Mouse (Mus musculus) embryo, embryonic 11.5 days (tissue): ENCODE measurements around the gene Daam1.

ENCODE experiments used
- DNase-seq: peaks from one replicate; pipeline ENCODE4 v3.0.0-alpha.2; 2012; ENCODE audit warnings: low read depth, low spot score

The Daam1 gene

DNA sequence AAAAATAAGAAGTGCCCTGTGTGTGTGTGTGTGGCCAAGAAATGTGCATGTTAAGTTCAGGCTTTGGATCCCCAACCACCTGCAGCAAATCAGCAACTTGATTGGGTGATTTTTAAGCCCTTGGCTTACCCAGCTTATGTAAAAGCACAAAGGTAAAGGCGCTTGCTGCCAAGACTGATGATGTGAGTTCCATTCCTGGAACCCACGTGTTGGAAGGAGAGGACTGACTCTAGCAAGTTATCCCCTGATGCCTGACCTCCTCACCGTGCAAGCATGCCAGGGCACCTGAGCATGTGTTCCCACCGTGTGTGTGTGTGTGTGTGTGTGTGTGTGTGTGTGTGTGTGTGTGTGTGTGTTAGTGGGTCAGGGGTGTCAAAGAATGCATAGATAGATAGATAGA is 166.5 kb downstream of the Daam1 start:
- DNase-seq: no peak

DNA sequence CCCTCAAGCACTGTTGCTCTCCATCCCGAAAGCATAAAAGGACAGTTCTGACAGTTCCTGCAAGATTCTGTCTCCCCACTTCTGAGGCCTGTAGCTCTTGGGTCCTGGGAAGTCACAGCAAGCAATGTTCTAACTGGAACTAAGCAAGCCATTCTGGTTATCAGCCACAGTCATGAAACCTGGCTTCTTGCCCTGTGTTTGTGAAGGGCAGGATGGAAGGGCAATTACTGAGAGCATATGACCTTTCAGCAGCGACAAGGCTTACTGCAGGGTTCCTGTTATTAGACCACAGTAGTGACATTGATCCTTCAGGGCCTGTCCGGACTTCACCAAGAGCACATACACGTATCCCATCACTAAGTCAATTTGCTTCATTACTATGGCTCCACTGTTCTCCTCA is 167.8 kb downstream of the Daam1 start:
- no peak for DNase-seq

DNA sequence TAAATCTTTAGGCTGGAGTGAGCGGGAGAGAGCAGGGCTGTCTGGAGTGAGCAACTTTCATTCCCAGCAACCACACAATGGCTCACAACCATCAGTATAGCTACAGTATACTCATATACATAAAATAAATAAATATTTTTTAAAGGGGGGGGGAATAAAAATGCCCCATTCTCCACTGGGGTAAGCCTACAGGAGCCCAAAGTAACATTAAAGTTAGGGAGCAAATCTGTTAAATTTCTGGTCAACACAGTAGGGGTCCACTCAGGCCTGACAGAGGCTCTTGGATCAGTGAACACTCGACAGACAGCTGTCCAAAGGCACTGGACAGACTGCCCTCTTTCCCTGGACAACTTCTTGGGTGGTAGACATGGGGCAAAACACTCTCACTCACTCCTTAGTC is 168.8 kb downstream of the Daam1 start:
- DNase-seq: no peak

DNA sequence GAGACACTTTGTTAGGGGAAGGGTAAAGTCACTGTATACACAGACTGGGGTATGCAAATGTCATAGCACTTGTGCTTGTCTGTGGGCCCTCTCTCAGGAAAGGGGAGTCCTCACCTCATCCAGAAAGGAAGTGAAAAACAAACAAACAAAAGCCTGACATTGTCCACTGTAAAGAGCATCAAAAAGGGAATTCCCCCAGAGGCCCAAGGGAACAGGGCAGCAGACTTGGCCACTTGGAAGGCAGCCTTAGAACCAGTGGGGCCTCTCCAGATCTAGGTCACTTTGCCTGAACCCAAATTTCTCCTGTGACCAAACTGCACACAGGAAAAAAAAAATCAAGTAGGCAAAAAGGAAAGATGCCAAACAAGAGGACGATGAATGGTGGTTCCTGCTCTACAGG is 170.9 kb downstream of the Daam1 start:
- DNase-seq: no peak

DNA sequence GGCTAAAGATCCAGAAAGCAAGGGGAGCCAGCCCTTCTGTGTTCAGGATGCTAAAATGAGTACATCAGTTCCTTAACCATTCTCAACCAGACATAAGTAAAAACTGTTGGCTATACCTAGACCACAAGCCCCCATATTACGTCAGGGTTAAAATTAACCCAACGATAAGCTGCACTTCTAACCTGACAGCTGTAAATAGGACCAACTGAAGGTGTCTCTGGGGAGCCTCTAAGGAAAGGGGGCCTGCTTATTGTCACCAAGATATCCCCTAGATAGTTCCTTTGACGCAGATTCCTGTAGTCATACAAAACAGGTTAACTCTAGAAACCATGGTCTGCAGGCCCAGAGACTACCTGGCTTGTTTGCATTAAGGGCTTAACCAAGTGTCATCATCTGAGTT is 174.4 kb downstream of the Daam1 start:
- no peak for DNase-seq

DNA sequence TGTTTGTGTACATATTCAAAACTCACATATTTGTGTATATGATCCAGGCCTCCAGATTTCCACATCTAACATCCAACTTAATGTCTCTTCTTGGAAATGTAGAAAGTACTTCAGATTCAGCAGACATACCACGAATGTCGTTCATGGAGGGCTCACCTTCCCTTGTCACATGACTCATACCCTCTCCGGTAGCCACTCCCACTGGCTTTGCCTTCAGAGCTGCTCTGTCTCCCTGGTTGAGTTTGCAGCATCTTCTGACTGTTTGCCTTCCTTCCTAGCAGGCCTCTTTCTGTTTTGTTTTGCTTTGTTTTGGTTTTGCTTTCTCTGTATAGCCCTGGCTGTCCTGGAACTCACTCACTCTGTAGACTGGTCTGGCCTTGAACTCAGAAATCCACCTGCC is 176.8 kb downstream of the Daam1 start:
- DNase-seq: no peak

DNA sequence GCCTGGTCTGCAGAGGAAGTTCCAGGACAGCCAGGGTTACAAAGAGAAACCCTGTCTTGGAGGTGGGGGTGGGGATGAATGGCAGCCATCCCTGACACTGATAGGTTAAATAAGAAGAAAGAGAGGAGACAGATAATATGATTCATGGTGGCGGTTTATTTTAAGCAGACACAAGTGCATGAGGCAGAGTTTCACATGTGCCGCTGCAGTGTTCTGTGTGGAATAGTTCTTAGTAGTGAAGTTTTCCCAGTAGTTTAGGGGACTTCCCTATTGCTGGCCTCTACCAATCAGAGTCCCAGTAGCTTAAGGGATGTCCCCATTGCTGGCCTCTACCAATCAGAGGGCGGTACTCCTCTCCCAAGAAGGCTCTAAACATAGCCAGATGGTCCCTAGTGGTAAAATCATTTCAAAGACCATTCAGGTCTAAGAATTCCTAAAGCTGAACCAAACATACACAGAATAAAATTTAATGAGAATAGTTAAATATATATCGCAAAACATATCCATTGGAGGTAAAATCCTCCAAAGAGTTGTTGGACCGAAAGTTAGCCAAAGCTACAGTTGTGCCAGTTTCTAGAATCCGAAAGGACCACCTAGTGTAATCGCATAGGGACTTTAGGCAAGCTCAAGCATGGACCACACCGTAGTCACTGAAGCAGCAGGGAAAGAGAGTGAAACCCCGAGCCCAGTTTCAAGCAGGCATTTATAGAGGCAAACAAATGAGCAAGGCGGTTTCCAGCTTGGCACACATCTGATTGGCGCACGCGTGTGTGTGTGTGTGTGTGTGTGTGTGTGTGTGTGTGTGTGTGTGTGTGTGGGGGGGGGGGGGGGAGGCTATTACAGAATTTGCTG is 178.4 kb downstream of the Daam1 start:
- no peak for DNase-seq

DNA sequence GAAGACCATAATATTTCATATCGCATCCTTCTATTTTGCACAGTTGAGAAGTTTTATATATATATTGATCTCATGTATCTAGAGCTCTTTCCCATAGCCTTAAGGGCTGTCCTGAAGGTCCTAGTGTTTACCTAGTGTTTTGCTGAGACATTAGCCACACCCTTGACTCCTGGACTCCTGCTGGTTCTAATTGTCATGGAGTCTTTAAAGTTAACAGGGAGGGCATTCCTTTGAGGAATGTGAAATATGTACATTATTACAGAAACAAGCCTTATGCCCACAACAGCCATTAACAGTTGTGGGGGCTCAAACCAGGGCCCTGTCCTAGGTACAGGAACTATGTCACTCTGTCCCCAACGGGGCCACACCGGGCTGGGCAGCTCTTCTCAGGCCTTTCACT is 180.5 kb downstream of the Daam1 start:
- DNase-seq: no peak

DNA sequence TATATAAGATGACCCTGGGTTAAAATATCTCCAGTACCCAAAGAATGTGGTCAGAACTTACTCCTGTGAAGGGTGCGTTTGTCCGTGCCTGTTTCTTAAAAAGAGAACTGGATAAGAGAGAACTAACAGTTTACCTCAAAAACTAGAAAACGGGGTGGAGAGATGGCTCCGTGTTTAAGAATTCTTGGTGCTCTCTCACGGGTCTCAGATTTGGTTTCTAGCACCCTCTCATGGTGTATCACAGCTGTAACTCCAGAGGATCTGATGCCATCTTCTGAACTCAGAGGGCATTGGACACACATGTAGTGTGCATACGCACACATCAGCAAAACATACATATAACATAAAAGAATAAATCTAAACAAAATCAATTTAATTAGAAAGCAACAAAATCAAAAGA is 181.2 kb downstream of the Daam1 start:
- DNase-seq: no peak

DNA sequence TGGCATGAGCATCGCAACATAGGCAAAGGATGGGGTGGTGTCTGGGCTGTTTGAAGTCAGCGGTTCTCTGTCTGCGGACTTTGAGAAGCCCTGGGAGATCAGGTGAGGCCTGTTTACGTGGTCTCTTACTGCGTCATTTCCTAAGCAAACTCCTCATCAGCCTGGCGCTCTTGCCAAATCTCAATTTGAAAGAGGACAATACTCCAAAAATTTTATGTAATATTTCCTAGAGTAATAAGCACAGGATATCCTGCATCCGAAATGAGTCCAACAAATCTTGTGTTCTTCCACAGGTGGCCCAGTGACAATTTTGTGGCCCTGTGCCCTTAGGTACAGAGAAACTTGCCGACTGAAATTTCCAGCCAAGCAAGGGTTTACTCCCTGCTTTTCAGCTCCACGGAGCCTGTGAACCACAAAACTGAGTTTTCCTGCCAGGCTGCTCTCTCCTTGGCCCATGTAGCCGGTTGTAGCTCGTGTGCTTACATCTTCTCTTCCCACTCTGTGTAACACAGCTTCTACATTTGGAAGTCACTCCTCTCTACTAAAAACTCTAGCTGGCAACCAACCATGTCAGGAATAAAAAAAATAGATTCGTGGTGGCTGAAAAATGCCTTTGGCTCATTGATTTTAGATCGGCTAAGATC is 183.0 kb downstream of the Daam1 start:
- DNase-seq: no peak

DNA sequence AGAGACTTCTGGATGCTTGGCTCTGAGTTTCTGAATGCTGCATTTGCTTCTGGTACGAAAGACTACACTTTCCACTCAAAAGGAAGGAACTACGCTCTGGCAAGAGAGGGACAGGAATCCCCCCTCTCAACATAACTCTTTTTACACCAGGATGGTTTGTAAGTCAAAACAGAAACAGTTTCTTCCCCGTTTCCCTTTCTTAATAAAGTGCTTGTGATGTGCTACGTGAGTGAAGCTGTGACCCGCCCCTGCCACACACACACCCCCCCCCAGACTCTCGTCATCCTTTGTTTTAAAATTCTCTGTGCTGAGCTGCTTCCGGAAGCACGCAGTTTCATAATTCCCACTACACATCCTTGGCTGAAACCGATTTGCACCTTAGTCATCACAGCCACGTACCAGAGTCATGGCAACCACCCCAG is 183.5 kb downstream of the Daam1 start:
- no peak for DNase-seq

DNA sequence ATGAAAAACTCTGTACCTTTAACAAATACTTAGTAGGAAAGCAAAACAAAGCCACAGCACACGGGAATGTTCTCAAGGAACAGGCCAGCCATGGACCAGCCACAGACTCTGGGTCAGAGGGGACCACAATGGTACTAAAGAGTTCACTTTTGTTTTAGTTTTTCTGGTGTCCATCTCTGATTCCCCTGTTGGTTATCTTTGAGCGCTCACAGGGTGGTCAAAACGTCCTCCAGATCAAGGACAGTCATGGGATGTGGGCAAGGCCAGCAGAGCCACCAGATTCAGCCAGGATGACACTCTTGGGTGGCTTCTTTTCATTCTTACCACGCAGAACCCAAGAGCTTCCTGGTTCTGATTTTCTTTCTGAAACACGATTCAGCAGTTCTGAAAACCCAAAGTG is 184.4 kb downstream of the Daam1 start:
- no peak for DNase-seq

DNA sequence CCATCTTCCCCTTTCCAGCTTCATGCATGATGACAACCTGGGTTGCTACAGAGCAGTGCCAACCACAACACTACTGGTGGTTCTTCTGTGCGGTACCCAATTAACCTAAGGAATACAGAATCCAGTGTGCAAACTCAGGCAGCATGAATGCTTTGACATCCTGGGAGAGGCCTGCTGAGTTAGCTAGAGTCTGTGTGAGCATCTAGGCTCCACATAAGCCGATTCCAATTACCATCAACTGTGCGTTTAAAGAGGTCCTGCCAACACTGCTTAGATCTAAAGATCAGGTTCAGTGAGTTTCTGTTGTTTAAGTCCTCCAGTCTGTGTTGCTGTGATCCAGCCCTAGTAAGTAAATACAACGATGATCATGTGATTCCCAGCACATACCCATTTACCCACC is 189.4 kb downstream of the Daam1 start:
- DNase-seq: no peak

DNA sequence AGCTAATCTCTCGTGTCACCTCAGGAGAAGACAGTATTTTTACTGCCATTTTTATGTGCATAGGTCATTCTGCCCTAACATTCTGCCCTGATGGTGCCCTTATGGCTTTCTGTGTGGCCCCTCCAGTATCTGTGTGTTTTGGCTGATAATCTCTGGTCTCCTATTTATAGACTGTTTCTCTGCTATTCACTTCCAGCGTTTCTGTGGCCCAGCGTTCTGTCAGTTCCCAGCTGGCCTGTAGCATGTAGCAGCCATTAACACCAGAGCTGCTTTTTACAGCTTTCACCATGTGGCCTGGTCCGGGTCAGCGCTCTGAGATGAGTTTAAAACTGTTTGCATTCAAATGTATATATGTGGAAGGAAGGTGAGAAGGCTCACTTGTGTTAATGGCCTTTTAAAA is 190.7 kb downstream of the Daam1 start:
- DNase-seq: no peak

DNA sequence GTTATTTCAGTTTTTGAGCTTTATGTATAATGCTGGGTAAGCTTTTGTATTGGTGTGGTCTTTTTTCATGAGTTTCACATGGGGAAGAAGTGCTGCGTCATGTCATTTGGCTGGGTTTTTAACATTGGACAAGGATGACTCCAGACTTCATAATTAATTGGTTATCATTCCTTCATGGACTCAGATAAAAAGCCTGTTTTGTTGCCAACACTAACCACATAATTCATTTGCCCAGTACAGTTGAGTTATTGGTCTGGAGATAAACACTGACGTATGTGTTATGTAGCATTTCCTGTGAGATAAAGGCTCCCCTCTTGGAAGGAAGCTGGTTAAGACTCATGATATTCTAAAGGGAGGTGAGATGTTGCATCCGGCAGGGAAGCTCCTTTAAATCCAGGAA is 191.9 kb downstream of the Daam1 start:
- DNase-seq: no peak

DNA sequence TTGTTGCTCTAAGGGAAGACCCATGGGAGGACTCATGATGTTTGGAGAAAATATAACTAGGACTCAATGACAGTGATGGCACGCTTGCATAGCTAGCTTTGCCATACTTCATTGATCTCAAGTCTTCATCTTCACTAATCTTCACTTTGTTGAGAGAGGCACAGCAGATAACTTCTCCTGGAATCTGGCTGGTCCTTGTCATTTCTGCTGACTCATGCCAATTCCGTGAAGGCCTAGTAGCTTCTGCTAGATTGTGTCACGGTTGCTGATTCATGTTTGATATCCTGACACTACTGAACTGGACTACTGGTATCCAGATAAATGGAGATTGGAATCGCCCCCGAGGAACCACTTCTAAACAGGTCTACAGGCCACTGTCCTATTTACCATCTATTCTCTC is 192.7 kb downstream of the Daam1 start:
- DNase-seq: no peak

DNA sequence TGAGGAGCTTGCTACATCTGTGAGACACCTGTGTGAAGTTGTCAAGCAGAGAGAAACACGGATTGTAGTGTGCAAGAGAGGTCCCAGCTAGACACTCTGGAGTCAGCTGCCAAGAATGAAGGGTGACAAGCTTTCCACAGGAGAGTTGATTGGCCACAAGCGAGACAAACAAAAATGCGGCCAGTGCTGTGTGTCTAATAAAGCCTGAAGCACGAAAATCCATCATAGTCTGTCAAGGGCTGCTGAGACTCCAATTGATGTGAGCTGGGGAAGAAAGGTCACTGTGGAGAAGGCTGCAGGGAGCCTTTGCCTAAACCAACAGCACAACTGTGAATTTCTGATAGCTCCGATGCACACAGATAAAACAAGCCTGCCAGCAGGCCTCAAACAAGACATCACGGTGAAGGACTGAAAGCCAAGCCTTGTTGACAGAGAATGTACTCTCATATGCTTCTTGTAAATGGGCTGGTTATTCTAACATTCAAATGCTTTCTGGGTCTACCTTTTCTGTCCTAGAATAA is 194.5 kb downstream of the Daam1 start:
- no peak for DNase-seq

DNA sequence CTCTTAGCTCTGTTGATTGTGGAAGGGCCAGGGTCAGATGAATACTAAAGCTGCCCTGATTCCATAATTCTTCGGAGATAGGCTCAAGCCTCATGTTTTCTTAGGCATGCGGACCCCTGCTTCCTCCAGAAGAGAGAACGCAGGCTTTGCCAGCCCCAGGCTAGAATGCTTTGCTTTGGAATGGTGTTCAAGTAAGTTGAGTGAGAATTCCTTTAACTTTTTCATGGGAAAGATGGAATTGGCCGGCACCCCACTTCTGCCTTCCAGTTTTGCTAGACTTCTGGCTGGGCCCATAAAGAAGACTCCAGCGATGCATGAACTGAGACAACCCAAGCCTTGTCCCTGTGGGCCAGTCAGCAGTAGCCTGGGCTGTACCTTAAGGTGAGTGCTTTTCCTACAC is 200.3 kb downstream of the Daam1 start:
- no peak for DNase-seq

DNA sequence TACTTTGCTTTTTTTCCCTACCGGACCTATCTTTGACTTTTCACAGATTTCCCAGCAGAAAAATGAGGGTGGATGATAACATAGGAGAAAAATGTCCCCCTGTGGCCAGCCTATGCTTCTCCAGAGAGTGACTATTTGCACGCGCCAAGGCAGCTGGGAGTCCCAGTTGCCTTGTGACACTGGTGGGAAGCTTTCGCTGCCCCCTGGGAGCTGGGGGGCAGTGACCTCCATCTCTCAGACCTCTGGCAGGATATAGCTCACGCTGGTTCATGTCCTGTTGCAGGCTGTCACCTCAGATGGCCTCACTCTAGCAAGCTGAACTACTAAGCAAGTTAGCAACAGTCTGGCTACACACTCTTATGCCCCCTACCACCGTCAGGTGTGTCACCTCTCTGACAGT is 200.9 kb downstream of the Daam1 start:
- no peak for DNase-seq

DNA sequence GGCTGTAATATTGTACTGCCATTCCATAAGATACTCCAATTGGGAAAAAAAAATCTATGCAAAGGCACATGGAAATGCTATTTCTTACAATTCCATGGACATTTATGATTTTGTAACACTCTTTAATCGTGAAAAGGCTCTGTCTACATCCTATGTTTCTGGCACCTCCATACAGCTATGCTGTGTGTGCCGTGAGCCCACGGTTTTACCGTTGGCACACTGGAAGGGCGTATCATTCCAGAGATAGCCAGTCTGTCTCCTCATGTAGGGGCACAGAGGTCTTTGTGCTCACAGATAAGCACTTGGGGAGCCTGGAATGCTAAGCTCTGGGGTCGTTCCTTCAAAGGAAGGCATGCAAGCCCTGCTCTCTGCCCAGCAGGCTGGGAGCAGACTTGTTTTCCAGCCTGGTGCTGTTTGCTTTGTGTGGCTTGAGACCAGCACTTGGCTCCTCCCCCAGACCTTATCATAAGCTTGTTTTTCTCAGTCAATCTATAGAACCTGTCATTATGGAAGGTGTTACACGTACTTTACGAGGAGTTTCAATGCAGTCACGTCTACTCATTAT is 205.3 kb downstream of the Daam1 start:
- no peak for DNase-seq

DNA sequence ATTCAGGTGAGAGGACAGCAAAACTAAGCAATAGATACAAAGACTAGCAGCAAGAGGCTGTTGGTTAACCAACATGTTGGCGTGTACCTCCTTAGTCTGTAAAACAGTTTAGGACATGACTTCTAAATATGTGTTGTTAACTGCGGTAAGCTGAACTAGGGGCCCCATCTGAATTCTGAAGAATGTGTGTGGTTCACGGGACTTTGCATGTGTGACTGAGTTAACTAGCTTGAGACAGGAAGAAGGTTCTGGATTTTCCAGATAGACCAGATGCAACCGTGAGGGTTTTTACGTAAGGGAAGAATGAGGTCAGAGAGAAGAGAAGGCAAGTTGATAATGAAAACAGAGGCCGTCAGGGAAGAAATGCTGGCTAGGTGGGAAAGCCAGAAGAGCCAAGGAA is 206.2 kb downstream of the Daam1 start:
- no peak for DNase-seq

DNA sequence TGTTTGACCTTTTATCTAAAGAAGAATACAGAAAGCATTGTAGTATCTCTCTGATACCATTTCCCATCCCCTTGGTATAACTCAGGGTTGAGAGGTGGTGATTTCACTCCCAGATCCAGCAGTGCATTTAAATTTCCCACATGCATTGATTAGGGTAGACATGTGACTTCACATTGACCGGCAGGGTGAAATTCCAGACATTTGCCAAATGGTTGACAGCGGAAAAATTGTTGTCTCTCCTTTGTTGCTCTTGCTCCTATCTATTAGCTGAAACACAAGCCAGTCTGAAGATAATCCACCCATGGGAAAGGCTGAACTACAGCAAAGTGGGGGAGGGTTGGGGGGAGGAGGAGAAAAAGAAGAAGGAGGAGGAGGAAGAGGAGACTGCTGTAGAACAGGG is 208.0 kb downstream of the Daam1 start:
- DNase-seq: no peak

DNA sequence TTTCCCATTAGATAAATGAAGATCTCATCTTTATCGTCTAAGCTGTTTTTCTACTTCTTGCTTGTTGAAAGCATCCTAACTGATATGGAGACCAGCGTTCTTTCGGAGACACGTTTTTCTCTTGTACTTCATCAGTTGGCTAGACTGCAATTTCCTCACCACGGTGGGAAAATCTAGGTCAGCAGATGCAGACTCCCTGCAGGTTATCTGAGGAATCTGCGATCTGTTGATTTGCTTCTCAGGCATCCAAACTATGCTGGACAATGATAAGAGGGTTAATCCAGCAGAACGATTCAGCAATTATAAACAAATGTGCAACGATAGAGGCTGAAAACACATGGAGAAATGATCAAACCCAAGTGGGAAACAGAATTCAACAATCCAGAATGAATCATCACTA is 208.6 kb downstream of the Daam1 start:
- DNase-seq: no peak
